Mouse (Mus musculus): ENCODE data around the gene Akap4. TPM values are rescaled to one million over a fixed set of nuclear protein-coding genes. Genes with fewer than 3 reads are reported as not detected.

The Akap4 gene
- total RNA-seq, 1 experiment = not detected

GRCm38 (mm10) chrX:7068002-7068401 is 683 bp downstream of the Akap4 start:
- no peak for TF ChIP-seq CHD2 (IDR thresholded peaks at IDR 0.05; ENCODE audit: low read depth, low read length)
- no peak for TF ChIP-seq ZNF384 (IDR thresholded peaks at IDR 0.05; ENCODE audit: low read depth, low read length)
- no peak for TF ChIP-seq HCFC1 (IDR thresholded peaks at IDR 0.05; ENCODE audit: borderline replicate concordance, insufficient read depth, low read length)
- no peak for TF ChIP-seq ZC3H11A (IDR thresholded peaks at IDR 0.05; ENCODE audit: borderline replicate concordance, low read depth, low read length)
- TF ChIP-seq MAFK (IDR thresholded peaks at IDR 0.05; ENCODE audit: insufficient read depth, low read depth, low read length) = no peak
- in situ Hi-C loops (cut with MboI; ENCODE audit: low sequenced_read_pairs in 2 of 2, unreplicated experiment in 2 of 2) = no loop called here
- no peak for DNase-seq (ENCODE audit: low read depth, low spot score)
- no peak overlapping the region for H3K9ac ChIP-seq (ENCODE audit: insufficient read depth, low read depth, low read length, poor library complexity, severe bottlenecking)
- H3K27ac ChIP-seq (ENCODE audit: insufficient read depth, low read depth, low read length, poor library complexity, severe bottlenecking) = no peak overlapping the region
- H3K9me3 ChIP-seq (ENCODE audit: control insufficient read depth, insufficient read depth, low read depth, low read length) = no peaks in the 10 kb centered on the region
- no peaks in the 10 kb centered on the region for H3K36me3 ChIP-seq (ENCODE audit: control insufficient read depth, insufficient read depth, low read length, poor library complexity, severe bottlenecking)
- H3K4me1 ChIP-seq (ENCODE audit: control insufficient read depth in 2 of 2, insufficient read depth in 2 of 2, low read length in 2 of 2, poor library complexity in 1 of 2) = no peaks in the 10 kb centered on the region
- no peak overlapping the region for H3K4me3 ChIP-seq (ENCODE audit: insufficient read depth in 1 of 2, low read depth in 1 of 2, low read length in 2 of 2, poor library complexity in 1 of 2, severe bottlenecking in 1 of 2)

- Histone ChIP-seq H3K9ac (ENCODE audit: insufficient read depth, low read depth, low read length, poor library complexity, severe bottlenecking) (no peak overlapping the region), H3K27ac (ENCODE audit: insufficient read depth, low read depth, low read length, poor library complexity, severe bottlenecking) (no peak overlapping the region), H3K4me3 (ENCODE audit: insufficient read depth in 1 of 2, low read depth in 1 of 2, low read length in 2 of 2, poor library complexity in 1 of 2, severe bottlenecking in 1 of 2) (no peak overlapping the region), H3K36me3 (ENCODE audit: control insufficient read depth, insufficient read depth, low read length, poor library complexity, severe bottlenecking) (no peaks in the 10 kb centered on the region), H3K4me1 (ENCODE audit: control insufficient read depth in 2 of 2, insufficient read depth in 2 of 2, low read length in 2 of 2, poor library complexity in 1 of 2) (no peaks in the 10 kb centered on the region), H3K9me3 (ENCODE audit: control insufficient read depth, insufficient read depth, low read depth, low read length) (no peaks in the 10 kb centered on the region)
- no peak for DNase-seq (ENCODE audit: low read depth, low spot score)
- in situ Hi-C loops (cut with MboI; ENCODE audit: low sequenced_read_pairs in 2 of 2, unreplicated experiment in 2 of 2) = no loop called here
- no peak for TF ChIP-seq HCFC1 (IDR thresholded peaks at IDR 0.05; ENCODE audit: borderline replicate concordance, insufficient read depth, low read length)
- no peak for TF ChIP-seq CHD2 (IDR thresholded peaks at IDR 0.05; ENCODE audit: low read depth, low read length)
- no peak for TF ChIP-seq ZNF384 (IDR thresholded peaks at IDR 0.05; ENCODE audit: low read depth, low read length)
- TF ChIP-seq MAFK (IDR thresholded peaks at IDR 0.05; ENCODE audit: insufficient read depth, low read depth, low read length) = no peak
- TF ChIP-seq ZC3H11A (IDR thresholded peaks at IDR 0.05; ENCODE audit: borderline replicate concordance, low read depth, low read length) = no peak
These were observed 12.6 kb downstream of the Akap4 start for GRCm38 (mm10) chrX:7079820-7080429.

- Histone ChIP-seq H3K4me3 (ENCODE audit: insufficient read depth in 1 of 2, low read depth in 1 of 2, low read length in 2 of 2, poor library complexity in 1 of 2, severe bottlenecking in 1 of 2) (no peak overlapping the region), H3K9ac (ENCODE audit: insufficient read depth, low read depth, low read length, poor library complexity, severe bottlenecking) (no peak overlapping the region), H3K27ac (ENCODE audit: insufficient read depth, low read depth, low read length, poor library complexity, severe bottlenecking) (no peak overlapping the region), H3K36me3 (ENCODE audit: control insufficient read depth, insufficient read depth, low read length, poor library complexity, severe bottlenecking) (no peaks in the 10 kb centered on the region), H3K4me1 (ENCODE audit: control insufficient read depth in 2 of 2, insufficient read depth in 2 of 2, low read length in 2 of 2, poor library complexity in 1 of 2) (no peaks in the 10 kb centered on the region), H3K9me3 (ENCODE audit: control insufficient read depth, insufficient read depth, low read depth, low read length) (no peaks in the 10 kb centered on the region)
- TF ChIP-seq ZC3H11A (IDR thresholded peaks at IDR 0.05; ENCODE audit: borderline replicate concordance, low read depth, low read length) = no peak
- no peak for TF ChIP-seq HCFC1 (IDR thresholded peaks at IDR 0.05; ENCODE audit: borderline replicate concordance, insufficient read depth, low read length)
- TF ChIP-seq ZNF384 (IDR thresholded peaks at IDR 0.05; ENCODE audit: low read depth, low read length) = no peak
- TF ChIP-seq CHD2 (IDR thresholded peaks at IDR 0.05; ENCODE audit: low read depth, low read length) = no peak
- no peak for TF ChIP-seq MAFK (IDR thresholded peaks at IDR 0.05; ENCODE audit: insufficient read depth, low read depth, low read length)
- in situ Hi-C loops (cut with MboI; ENCODE audit: low sequenced_read_pairs in 2 of 2, unreplicated experiment in 2 of 2) = no loop called here
- DNase-seq (ENCODE audit: low read depth, low spot score) = no peak
These were observed 18.6 kb downstream of the Akap4 start for GRCm38 (mm10) chrX:7085878-7086277.

DNA sequence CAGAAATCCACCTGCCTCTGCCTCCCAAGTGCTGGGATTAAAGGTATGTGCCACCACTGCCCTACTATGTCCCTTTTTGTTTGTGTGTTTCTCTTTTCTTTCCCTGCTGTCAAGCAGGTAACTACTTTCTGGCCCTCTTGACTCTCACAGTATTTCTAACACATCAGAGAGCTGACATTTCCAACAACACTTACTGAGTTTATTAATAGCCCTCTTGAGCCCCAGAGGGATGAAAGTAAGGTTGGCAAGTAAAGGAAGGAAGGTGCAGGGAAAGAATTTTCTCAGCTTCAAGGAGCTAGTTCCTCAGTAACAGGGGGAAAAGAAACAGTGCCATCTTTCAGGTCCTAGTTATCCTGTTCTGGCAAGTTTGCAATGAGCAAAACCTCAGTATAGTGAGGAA is 23.0 kb downstream of the Akap4 start:
- Histone ChIP-seq H3K9ac (ENCODE audit: insufficient read depth, low read depth, low read length, poor library complexity, severe bottlenecking) (no peak overlapping the region), H3K4me3 (ENCODE audit: insufficient read depth in 1 of 2, low read depth in 1 of 2, low read length in 2 of 2, poor library complexity in 1 of 2, severe bottlenecking in 1 of 2) (no peak overlapping the region), H3K4me1 (ENCODE audit: control insufficient read depth in 2 of 2, insufficient read depth in 2 of 2, low read length in 2 of 2, poor library complexity in 1 of 2) (no peaks in the 10 kb centered on the region), H3K9me3 (ENCODE audit: control insufficient read depth, insufficient read depth, low read depth, low read length) (no peaks in the 10 kb centered on the region), H3K36me3 (ENCODE audit: control insufficient read depth, insufficient read depth, low read length, poor library complexity, severe bottlenecking) (no peaks in the 10 kb centered on the region), H3K27ac (ENCODE audit: insufficient read depth, low read depth, low read length, poor library complexity, severe bottlenecking) (no peak overlapping the region)
- no peak for DNase-seq (ENCODE audit: low read depth, low spot score)
- in situ Hi-C loops (cut with MboI; ENCODE audit: low sequenced_read_pairs in 2 of 2, unreplicated experiment in 2 of 2) = no loop called here
- TF ChIP-seq CHD2 (IDR thresholded peaks at IDR 0.05; ENCODE audit: low read depth, low read length) (no peak), MAFK (IDR thresholded peaks at IDR 0.05; ENCODE audit: insufficient read depth, low read depth, low read length) (no peak), HCFC1 (IDR thresholded peaks at IDR 0.05; ENCODE audit: borderline replicate concordance, insufficient read depth, low read length) (no peak), ZNF384 (IDR thresholded peaks at IDR 0.05; ENCODE audit: low read depth, low read length) (no peak), ZC3H11A (IDR thresholded peaks at IDR 0.05; ENCODE audit: borderline replicate concordance, low read depth, low read length) (no peak)
